Mouse (Mus musculus): ENCODE measurements around the gene Vmn1r234. TPM values are rescaled to one million over a fixed set of nuclear protein-coding genes. Genes with fewer than 3 reads are reported as not detected.

The Vmn1r234 gene
- not detected for total RNA-seq (2023)

DNA sequence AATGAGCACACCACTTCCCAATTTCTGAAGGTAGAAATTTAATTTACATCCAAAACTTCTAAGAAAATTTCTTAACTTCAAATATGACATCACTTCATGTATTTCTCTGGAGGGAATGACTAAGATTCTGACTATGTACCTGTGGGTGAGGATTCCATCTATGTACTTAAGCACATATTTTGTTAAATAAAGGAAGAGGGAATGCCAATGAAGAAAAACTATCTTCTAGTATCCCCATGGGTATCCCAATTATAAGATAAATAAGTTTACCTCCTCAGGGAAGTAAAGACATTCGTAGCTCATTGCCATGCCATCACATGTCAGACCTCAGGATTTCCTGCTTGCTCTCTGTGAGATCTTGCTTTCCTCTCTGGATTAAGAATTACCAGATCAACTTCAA, at the start of gene Vmn1r234:
Vmn1r234 (plus strand) TSS at position 301 of the 400 bp plus-strand sequence.

DNA sequence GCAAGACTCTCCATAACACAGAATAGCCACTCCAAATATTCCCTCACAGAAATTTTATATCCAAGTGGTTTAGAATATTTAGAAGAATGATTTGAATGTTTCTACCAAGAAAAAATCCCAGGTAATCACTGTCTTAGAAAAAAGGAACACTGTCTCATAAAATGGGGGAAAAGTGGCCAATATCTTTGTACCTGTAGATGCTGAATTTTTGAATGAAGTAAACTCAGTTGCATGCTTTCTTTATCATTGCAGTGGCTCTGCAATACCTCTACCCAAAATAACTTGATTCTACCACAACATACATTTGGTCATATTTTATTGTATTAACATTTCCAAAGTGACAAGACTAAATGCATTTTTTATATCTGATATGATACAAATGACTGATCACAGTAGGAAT, 30.2 kb downstream of the Vmn1r234 start, which contains the start of gene Vmn1r235:
Vmn1r235 (plus strand) TSS at position 301 of the 400 bp plus-strand sequence.

DNA sequence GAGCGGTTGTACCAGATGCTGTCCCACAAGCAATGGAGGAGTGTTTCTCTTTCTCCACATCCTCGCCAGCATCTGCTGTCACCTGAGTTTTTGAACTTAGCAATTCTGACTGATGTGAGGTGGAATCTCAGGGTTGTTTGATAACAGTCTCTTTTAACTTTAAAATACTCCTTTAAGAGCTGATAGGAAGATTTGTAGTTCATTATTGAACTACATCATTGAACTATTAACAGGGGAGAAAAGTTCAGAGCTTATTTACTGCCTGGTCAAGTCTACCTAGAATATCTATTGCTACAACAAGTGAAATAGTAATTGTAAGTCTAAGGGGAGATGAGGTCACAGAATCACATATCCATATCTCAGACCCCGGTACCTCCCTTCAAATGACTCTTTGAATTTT, 56.8 kb downstream of the Vmn1r234 start, which contains the start of gene Vmn1r236:
Vmn1r236 (plus strand) TSS at position 301 of the 400 bp plus-strand sequence.

Other genes with a start within 250 kb of the Vmn1r234 start
- not detected for gene Vmn1r233, start 229.6 kb upstream of the Vmn1r234 start, total RNA-seq (2023)
- 10 to 100 TPM; 17.9 to 21.7 TPM for gene Zfp160, start 217.2 kb upstream of the Vmn1r234 start, total RNA-seq (2023)
- gene Vmn1r235, start 30.3 kb downstream of the Vmn1r234 start, total RNA-seq (2023), result not detected
- not detected for gene Vmn1r236, start 56.9 kb downstream of the Vmn1r234 start, total RNA-seq (2023)
- not detected for gene Vmn1r237, start 85.8 kb downstream of the Vmn1r234 start, total RNA-seq (2023)
- gene Zfp677, start 157.7 kb downstream of the Vmn1r234 start, total RNA-seq (2023), result 1 to 10 TPM; 3.7 to 5.6 TPM
- gene Zfp54, start 197.1 kb downstream of the Vmn1r234 start, total RNA-seq (2023), result 1 to 10 TPM; 2.5 to 4.0 TPM
- 10 to 100 TPM; 13.3 to 15.6 TPM for gene Zfp51, start 224.3 kb downstream of the Vmn1r234 start, total RNA-seq (2023)